Mouse (Mus musculus) left cerebral cortex, postnatal 36 days (tissue): ENCODE data around the gene Cst8. TPM values are rescaled to one million over a fixed set of nuclear protein-coding genes. Genes with fewer than 3 reads are reported as not detected.
A peak's percentile ranks its signal among the peaks of the same experiment; 100 is the strongest.
"Not testable (repeated sequence)": the region's sequence is repeated elsewhere in the genome, so short reads cannot be mapped to it uniquely, and the experiment has no call there.

Experiments used
- DNase-seq, 2 experiments: peaks; one replicate each; pipeline ENCODE4 v3.0.0; 2021 to 2022; ENCODE audit warnings: low spot score in 2 of 2, mixed read lengths in 1 of 2
- intact Hi-C: fragments of 180-260 bp; cut with DNase I; formaldehyde crosslinking; loops from one replicate; pipeline ENCODE4 v1.15.1; 2025
- total RNA-seq, 2 experiments: library from RNA; stranded (reverse); gene quantifications; 2 replicates each; pipeline ENCODE4 v1.2.3; 2021

Gene Cst8
- not detected for total RNA-seq

- intact Hi-C loops: no loop called here
- no peak for DNase-seq
Observed at GRCm38 (mm10) chr2:148798485-148798884, at the start of gene Cst8. Gene Cst8, plus strand, starts transcription at chr2:148798785.

- DNase-seq: no peak
- intact Hi-C loops: loop anchor here (5.0 kb wide), 2 partner anchors 102 to 152 kb away; no protein-coding TSS in a partner anchor
Observed at GRCm38 (mm10) chr2:148750058-148750457, 48.5 kb upstream of the Cst8 start, which contains the start of gene Cstl1. Gene Cstl1, plus strand, starts transcription at chr2:148750358.

GRCm38 (mm10) chr2:148751893-148752813, 46.4 kb upstream of the Cst8 start:
- intact Hi-C loops: loop anchor here (5.0 kb wide), 2 partner anchors 100 to 150 kb away; no protein-coding TSS in a partner anchor
- DNase-seq: peak; percentile 64 to 71

- no peak for DNase-seq
- intact Hi-C loops: loop anchor here (5.0 kb wide), 2 partner anchors 98 to 148 kb away; no protein-coding TSS in a partner anchor
Observed at GRCm38 (mm10) chr2:148754310-148754846, 44.2 kb upstream of the Cst8 start.

- no peak for DNase-seq
- intact Hi-C loops: no loop called here
Observed at GRCm38 (mm10) chr2:148763648-148764388, 34.8 kb upstream of the Cst8 start.

GRCm38 (mm10) chr2:148771397-148771796, 27.2 kb upstream of the Cst8 start, which contains the start of gene Cst11:
Gene Cst11, minus strand, starts transcription at chr2:148771497.
- intact Hi-C loops, DNase-seq: not testable (repeated sequence)

- intact Hi-C loops: no loop called here
- DNase-seq: no peak
Observed at GRCm38 (mm10) chr2:148781709-148782108, 16.9 kb upstream of the Cst8 start, which contains the start of gene 8030411F24Rik. Gene 8030411F24Rik, plus strand, starts transcription at chr2:148782009.

GRCm38 (mm10) chr2:148789142-148789541, 9.4 kb upstream of the Cst8 start, which contains the start of gene Cst12:
Gene Cst12, plus strand, starts transcription at chr2:148789361.
- intact Hi-C loops: no loop called here
- no peak for DNase-seq

GRCm38 (mm10) chr2:148801491-148801921, 2.9 kb downstream of the Cst8 start:
- intact Hi-C loops: no loop called here
- no peak for DNase-seq

GRCm38 (mm10) chr2:148806696-148807095, 8.1 kb downstream of the Cst8 start:
- intact Hi-C loops: no loop called here
- DNase-seq: no peak

GRCm38 (mm10) chr2:148819909-148820308, 21.3 kb downstream of the Cst8 start, which contains the start of gene Cst13:
Gene Cst13, plus strand, starts transcription at chr2:148820081.
- intact Hi-C loops: no loop called here
- no peak for DNase-seq

GRCm38 (mm10) chr2:148825986-148826385, 27.4 kb downstream of the Cst8 start:
- no peak for DNase-seq
- intact Hi-C loops: no loop called here

- intact Hi-C loops: no loop called here
- no peak for DNase-seq
Observed at GRCm38 (mm10) chr2:148834912-148835311, 36.3 kb downstream of the Cst8 start, which contains the start of gene Cst9. Gene Cst9, plus strand, starts transcription at chr2:148835147.

- intact Hi-C loops: no loop called here
- no peak for DNase-seq
Observed at GRCm38 (mm10) chr2:148838075-148838777, 39.6 kb downstream of the Cst8 start.

GRCm38 (mm10) chr2:148839224-148839623, 40.6 kb downstream of the Cst8 start:
- no peak for DNase-seq
- intact Hi-C loops: no loop called here

GRCm38 (mm10) chr2:148851116-148851906, 52.7 kb downstream of the Cst8 start:
- peak; percentile 70 to 83 for DNase-seq
- intact Hi-C loops: loop anchor here (1.0 to 10.0 kb wide), 3 partner anchors 51 to 177 kb away; partner anchors contain the start of genes Cstl1 and Nxt1
